Mouse (Mus musculus) limb, embryonic 11.5 days (tissue): ENCODE results near the gene Cxcr4. TPM values are rescaled to one million over a fixed set of nuclear protein-coding genes. Genes with fewer than 3 reads are reported as not detected.

Experiments used
- ATAC-seq: fragments of 200-750 bp; cut with Nextera tagmentation; 2 replicates; pipeline ENCODE4 v1.8.0; 2017; ENCODE audit warnings: low read depth; ENCODE audit not compliant: insufficient number of reproducible peaks, low FRiP score, low TSS enrichment
- DNase-seq: peaks from one replicate; pipeline ENCODE4 v3.0.0-alpha.2; 2015; ENCODE audit warnings: low spot score
- H3K27ac ChIP-seq: fragments of 300-500 bp; sonication (generic); replicated peaks from 2 replicates; pipeline ENCODE4 v1.5.1; 2014; ENCODE audit warnings: low read depth, mild to moderate bottlenecking, low read length
- H3K27me3 ChIP-seq: fragments of 300-500 bp; sonication (generic); 2 replicates; pipeline ENCODE4 v1.6.1; 2014; ENCODE audit warnings: mild to moderate bottlenecking, low read length, mixed read lengths; ENCODE audit not compliant: control insufficient read depth, insufficient read depth
- H3K36me3 ChIP-seq: fragments of 300-500 bp; sonication (generic); 2 replicates; pipeline ENCODE4 v1.6.1; 2014; ENCODE audit warnings: mild to moderate bottlenecking, low read length, moderate library complexity, mixed read lengths; ENCODE audit not compliant: control insufficient read depth, insufficient read depth
- H3K4me1 ChIP-seq: fragments of 300-500 bp; sonication (generic); 2 replicates; pipeline ENCODE4 v1.6.1; 2014; ENCODE audit warnings: low read length, mixed read lengths; ENCODE audit not compliant: control insufficient read depth, insufficient read depth
- H3K4me2 ChIP-seq: fragments of 300-500 bp; sonication (generic); 2 replicates; pipeline ENCODE4 v1.6.1; 2014; ENCODE audit warnings: low read depth, mild to moderate bottlenecking, moderate library complexity; ENCODE audit not compliant: severe bottlenecking
- H3K4me3 ChIP-seq: fragments of 300-500 bp; sonication (generic); 2 replicates; pipeline ENCODE4 v1.5.1; 2014; ENCODE audit warnings: low read depth, low read length
- H3K9ac ChIP-seq: fragments of 300-500 bp; sonication (generic); 2 replicates; pipeline ENCODE4 v1.6.1; 2014; ENCODE audit warnings: mild to moderate bottlenecking, low read length
- H3K9me3 ChIP-seq: fragments of 300-500 bp; sonication (generic); 2 replicates; pipeline ENCODE4 v1.6.1; 2016; ENCODE audit warnings: low read length; ENCODE audit not compliant: control insufficient read depth
- WGBS: fragments of 180-500 bp; shearing (Covaris S2); extraction: QIAGEN DNeasy Blood & Tissue Kit; methylation state at CpG from one replicate; pipeline ENCODE4 v1.1.7; 2014; 5-methylcytosine and 5-hydroxymethylcytosine counted together
- polyA plus RNA-seq: library from polyadenylated mRNA; unstranded; fragments of >200 nt; fragmentation: Nextera tagmentation; extraction: Ambion mirVana; gene quantifications from 2 replicates; pipeline ENCODE4 v1.2.1, GENCODE M21; 2014

Cxcr4 gene
- polyA plus RNA-seq, 1 experiment from 2014 or later, result 3.1 TPM

GRCm38 (mm10) chr1:128539555-128539954 is 52.5 kb downstream of the Cxcr4 start:
- Histone ChIP-seq H3K9ac (no peak overlapping the region), H3K4me3 (no peak overlapping the region), H3K36me3 (no peaks in the 10 kb centered on the region), H3K4me1 (no peaks in the 10 kb centered on the region), H3K4me2 (no peak overlapping the region), H3K27me3 (no peaks in the 10 kb centered on the region), H3K9me3 (no peaks in the 10 kb centered on the region), H3K27ac (no peak overlapping the region)
- WGBS, result 93% methylated on average over 10 of the region's 10 CpGs
- ATAC-seq (no peak), DNase-seq (no peak)

Other genes with a start within 250 kb of the Cxcr4 start
- 333 and 336 TPM in 2 replicates for gene Mcm6, start 232.6 kb downstream of the Cxcr4 start, polyA plus RNA-seq
- gene Dars, start 174.9 kb downstream of the Cxcr4 start, polyA plus RNA-seq, result 92.4 and 104 TPM in 2 replicates